Mouse (Mus musculus): ENCODE data around the gene Eif5a. TPM values are rescaled to one million over a fixed set of nuclear protein-coding genes. Genes with fewer than 3 reads are reported as not detected.

Gene Eif5a
- 3,518 and 5,018 TPM in 2 replicates for polyA plus RNA-seq (2012)

DNA sequence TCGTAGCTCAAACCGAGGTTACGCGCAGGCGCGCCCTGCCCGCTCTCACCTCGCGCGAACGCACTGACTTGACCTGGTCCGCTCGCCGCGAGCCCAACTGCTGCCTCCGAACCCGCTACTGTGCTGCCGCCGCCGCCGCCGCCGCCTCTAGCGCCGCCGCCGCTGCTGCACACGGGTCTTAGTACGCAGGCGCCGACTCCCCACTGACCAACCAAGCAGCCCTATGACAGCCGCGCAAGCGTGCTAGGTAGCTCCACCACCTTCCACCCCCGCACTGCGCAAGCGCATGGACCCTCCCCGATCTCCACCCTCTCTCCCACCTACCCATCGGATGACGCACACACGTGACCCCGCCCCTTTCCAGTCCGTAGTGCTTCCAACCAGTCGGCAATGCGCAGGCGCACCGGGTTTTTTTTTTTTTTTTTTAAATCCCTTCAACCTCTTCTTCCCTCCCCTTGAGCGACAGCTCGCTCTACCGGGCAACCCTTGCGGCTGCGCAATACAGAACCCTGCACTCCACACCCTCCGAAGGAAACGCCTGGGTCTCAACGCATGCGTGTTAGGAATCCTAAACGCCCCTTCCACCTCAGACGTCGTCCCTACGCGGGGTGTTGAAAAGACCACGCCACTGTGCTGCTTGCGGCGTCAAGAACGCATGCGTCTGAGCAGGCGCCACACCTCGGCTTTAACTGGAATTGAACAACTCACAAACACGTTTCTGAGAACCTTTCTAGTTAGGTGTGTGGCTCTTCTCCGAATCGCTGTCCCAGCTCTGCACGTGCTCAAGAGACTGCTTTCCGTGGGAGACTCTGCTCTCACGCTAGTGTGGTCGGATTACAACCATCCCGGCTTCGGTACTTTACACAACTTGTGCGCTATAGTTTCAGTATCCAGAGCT lies at the start of gene Eif5a:
TSS of gene Eif5a (minus strand) at position 845 of the 898 bp plus-strand sequence.
- TF ChIP-seq GATA1 (IDR thresholded peaks at IDR 0.05; ENCODE audit: low read length), result no peak

DNA sequence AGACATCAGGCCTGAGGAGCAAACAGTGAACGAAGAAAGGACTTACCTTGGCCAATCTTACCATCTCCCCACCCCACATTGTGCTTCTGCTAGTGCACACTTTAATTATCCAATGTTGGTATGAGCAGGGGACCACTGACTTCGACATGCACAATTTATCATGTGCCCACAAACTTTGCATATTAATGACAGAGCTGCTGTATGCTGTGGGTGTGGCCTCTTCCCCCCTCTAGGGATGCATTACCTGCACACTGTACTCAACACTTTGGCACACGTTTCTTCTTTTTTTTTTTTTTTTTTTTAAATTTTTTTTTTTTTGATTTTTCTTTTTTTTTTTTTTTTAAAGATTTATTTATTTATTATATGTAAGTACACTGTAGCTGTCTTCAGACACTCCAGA lies 49.0 kb upstream of the Eif5a start:
- TF ChIP-seq GATA1 (IDR thresholded peaks at IDR 0.05; ENCODE audit: low read length), result no peak

DNA sequence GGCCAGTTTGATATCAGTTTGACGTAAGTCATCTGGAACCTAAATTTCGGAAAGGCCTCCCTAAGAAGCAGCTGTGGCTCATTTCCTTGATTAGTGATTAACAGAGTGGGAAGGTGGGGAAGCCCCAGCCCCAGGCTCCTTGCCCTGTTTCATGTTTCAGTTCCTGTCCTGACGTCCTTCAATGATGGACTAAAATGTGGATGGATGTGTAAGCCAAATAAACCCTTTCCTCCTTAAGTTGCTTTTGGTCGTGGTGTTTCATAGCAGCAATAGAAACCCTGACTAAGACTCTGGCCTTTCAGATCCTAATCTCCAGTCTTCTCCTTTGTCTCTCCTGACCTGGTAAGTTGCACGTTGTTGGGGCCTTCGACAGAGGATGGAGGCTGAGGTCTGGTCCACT lies 48.5 kb upstream of the Eif5a start:
- no peak for TF ChIP-seq GATA1 (IDR thresholded peaks at IDR 0.05; ENCODE audit: low read length)

DNA sequence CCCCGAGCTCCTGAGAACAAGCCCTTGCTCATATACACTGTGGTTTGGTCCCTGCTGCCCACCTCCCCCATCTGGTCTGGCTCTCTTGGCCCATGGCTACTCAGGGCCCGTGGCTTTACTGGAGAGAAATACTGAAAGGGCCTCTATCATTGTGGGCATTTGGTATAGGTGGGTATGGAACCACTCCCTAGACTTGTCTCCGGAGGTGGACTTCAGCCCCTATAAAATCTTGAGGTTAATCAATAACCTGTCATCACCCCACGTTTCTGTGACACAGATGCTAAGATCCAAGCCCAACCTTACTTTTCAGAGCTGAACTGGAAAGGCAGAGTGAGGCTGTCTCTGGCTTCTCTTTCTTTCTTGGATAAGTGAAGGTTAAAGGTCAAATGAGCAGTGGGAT lies 47.0 kb upstream of the Eif5a start:
- no peak for TF ChIP-seq GATA1 (IDR thresholded peaks at IDR 0.05; ENCODE audit: low read length)

DNA sequence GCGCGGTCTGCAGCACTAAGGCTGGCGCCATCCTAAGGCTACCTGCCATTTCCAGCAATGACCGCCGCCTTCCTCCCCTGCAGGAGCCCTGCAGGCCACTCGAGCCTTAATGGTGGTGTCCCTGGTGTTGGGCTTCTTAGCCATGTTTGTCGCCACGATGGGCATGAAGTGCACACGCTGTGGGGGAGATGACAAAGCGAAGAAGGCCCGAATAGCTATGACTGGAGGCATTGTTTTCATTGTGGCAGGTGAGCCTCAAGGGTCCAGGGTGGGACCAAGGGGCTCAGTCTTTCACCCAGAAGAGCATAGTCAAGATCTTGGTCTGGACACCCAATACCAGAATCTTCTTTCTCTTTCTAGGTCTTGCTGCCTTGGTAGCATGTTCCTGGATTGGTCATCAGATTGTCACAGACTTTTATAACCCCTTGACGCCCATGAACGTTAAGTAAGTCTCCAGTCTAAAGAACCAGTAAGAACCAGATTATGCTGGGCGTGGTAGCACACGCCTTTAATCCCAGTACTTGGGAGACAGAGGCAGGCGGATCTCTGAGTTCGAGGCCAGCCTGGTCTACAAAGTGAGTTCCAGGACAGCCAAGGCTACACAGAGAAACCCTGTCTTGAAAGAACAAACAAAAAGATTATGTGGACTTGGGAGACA lies 45.2 kb upstream of the Eif5a start:
- no peak for TF ChIP-seq GATA1 (IDR thresholded peaks at IDR 0.05; ENCODE audit: low read length)

DNA sequence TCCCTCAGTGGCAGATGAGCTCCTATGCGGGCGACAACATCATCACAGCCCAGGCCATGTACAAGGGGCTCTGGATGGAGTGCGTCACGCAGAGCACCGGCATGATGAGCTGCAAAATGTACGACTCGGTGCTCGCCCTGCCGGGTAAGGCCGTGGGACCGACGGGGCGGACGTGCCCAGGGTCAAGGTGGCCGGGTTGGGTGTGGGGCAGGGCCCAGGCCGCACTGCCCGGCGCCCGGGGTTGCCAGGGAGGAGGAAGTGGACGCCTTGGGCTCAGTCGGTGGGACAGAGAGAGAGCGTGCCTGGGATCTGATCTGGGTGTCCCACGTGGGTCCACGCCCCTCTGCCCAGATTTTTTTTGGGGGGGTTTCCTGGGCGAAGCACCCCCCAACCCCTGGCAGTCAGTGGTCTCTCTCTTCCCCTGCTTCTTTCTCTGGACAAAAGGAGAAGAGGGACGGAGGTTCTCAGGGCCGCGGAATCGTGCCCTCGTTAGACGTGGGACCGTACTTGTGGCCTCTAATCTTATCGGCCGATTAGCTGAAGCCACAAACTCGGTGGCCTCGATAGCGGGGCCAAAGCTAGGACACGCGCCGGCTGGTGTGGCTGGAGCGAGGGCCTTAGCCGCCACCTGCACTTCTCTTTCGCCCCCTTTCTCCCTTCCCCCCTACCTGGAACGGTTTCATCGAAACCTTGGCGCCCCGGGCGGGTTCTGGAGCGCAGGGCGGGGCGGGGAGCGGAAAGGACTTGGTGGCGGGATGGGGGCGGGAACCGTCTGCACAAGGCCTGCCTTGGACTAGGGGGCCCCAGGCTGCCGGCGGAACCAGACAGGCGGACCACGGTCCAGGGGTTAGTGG lies 44.5 kb upstream of the Eif5a start:
- no peak for TF ChIP-seq GATA1 (IDR thresholded peaks at IDR 0.05; ENCODE audit: low read length)

DNA sequence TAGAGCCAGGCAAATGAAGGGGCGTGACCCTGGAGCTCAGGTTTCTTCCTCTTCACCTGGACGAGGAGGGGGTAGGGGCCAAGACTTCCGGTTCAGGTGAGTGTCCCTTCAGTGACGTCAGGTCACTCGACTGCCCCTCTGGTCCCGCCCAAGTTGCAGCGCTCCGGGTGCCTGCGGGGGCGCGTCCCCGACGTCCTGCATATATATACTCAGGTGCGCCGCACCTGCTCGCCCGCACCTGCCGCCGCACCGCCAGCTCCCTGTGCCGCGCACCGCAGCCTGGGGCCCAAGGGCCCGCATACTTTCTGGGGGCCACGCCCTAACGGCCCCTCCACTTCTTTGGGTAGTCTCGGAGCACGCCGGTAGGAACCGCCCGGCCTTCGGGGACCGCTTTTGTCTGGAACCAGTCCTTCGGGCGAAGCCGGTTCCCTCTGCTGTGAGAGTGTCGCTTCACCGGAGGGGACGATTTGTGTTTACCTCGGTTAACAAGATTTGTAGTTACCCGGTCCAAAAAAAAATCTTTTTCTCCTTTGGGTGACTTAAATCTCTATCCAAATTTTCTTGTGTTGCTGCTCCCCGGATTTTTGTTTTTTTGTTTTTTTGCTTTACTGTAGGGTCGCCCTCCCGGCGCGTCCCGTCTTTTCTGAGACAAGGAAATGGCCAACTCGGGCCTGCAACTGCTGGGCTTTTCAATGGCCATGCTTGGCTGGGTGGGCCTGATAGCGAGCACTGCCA lies 43.7 kb upstream of the Eif5a start:
- no peak for TF ChIP-seq GATA1 (IDR thresholded peaks at IDR 0.05; ENCODE audit: low read length)

DNA sequence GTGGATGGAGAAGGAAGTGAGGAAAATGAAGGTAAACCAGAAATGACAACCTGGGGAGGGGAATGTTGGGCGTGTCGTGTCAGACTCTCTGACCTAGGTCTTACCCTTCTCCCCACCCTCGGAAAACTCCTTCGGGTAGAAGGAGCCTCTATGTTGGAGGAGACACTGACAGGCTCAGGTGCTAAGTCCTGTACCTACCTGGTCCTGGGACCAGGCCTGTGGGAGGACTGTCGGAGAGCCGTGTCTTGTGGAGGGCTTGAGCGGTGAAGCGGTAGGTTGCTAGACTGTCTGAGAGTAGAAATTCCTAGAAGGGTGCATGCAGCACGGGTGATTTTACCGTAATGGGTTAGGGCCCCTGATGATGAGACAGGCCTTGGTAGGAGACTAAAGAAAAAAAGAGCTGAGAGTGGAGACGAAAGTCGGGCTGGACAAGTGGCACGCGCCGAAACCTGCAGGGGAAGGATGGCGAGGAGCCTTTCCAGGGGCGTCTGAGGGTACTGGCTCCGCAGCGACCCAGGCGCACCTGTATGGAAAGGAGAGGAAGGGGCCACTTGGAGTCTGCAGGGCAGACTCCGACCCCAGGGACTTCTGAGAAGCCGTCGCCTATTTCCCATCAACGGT lies 43.0 kb upstream of the Eif5a start, which contains the start of gene Cldn7:
TSS of gene Cldn7 (plus strand) at position 130 of the 621 bp plus-strand sequence.
- TF ChIP-seq GATA1 (IDR thresholded peaks at IDR 0.05; ENCODE audit: low read length), result no peak

DNA sequence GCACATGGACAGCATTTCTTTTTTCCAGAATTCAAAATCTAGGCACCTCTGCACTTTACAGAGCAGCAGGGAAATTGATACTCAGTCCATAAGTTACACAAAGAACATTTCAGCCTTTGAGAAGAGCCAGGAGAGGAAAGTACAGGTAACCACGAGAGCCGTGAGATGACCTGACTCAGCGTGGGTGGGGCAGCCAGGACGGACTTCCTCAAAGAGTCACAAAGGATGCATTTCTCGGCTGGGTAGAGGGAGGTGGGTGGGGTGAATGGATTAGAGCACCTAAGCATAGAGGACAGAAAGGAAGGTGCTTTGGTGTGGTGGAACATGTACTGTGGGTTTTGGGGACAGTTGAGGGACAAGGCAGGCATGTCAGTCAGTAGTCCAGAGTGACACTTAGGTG lies 40.1 kb upstream of the Eif5a start:
- no peak for TF ChIP-seq GATA1 (IDR thresholded peaks at IDR 0.05; ENCODE audit: low read length)

DNA sequence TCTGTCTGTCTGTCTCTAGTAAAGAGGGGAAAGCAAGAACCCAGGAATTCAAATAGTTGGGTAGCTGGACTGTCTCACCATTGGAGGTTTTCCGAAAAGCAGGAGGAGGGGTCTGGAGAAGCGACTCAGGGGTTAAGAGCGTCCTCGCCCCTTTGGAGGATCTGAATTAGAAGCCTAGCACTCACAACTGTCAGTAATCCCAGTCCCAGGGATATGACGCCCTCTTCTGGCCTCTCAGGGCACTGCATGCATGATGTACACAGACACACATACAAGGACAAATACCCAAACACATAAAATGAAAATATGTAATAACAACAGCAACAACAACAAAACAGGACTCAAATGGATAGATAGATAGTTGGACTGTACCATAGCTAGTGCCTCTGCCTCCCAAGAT lies 38.9 kb upstream of the Eif5a start:
- TF ChIP-seq GATA1 (IDR thresholded peaks at IDR 0.05; ENCODE audit: low read length), result no peak

DNA sequence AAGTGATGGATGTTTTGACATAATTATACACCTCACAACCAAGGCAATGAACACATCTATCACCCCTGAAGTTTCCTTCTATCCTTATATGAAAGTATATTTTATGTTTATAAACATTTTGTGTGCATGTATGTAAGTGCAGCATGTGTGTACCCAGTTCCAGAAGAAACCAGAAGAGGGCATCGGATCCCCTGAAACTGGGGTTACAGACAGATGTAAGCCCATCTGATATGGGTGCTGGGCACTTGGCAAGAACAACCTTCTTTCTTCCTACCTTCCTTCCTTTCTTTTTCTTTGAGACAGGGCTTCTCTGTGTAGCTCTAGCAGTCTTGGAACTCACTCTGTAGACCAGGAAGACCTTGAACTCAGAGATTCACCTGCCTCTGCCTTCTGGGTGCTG lies 34.5 kb upstream of the Eif5a start:
- TF ChIP-seq GATA1 (IDR thresholded peaks at IDR 0.05; ENCODE audit: low read length), result no peak

DNA sequence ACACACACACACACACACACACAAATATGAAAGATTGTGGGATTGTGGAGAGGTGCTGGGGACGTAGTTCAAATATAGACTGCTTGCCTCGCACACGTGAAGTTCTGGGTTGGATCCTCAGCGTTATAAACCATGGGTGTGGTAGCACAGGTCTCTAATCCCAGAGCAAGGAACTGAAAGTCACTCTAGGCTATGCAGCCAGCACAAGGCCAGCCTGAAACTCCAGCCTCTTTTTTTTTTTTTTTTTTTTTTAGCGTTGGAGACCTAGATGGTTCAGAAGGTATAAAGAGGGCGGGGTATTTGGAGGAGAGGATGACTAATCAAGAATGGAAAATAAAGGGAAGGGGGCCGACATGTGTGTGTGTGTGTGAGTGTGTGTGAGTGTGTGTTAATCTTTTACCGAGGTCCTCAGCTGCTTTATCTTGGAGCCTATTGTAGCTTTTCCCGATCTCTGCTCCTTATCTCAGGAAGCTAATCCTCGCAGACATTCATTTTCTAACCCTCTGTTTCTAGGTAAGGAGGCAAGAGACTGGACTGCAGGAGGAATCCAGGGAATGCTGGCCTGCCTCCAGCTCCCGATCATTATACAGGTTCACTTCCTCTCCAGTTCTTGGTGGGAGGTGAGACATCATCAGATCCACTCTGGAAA lies 31.6 kb upstream of the Eif5a start:
- TF ChIP-seq GATA1 (IDR thresholded peaks at IDR 0.05; ENCODE audit: low read length), result no peak

DNA sequence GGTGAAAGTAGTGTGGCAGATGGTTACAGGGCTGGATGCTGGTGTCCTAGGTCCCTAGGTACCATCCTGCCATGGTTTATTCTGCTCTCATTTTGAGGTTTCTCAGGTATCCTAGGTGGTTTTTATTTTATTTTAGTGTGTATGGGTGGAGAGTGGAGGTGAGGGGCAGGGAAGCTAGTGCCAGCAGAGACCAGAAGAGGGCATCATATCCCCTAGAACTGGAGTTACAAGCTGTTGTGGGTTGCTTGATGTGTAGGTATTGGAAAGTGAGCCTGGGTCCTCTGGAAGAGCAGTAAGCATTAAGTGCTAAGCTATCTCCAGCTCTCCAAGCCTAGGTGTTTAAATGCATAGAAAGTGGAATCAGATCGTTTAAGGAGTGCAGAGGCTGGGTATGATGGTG lies 30.5 kb upstream of the Eif5a start:
- no peak for TF ChIP-seq GATA1 (IDR thresholded peaks at IDR 0.05; ENCODE audit: low read length)

DNA sequence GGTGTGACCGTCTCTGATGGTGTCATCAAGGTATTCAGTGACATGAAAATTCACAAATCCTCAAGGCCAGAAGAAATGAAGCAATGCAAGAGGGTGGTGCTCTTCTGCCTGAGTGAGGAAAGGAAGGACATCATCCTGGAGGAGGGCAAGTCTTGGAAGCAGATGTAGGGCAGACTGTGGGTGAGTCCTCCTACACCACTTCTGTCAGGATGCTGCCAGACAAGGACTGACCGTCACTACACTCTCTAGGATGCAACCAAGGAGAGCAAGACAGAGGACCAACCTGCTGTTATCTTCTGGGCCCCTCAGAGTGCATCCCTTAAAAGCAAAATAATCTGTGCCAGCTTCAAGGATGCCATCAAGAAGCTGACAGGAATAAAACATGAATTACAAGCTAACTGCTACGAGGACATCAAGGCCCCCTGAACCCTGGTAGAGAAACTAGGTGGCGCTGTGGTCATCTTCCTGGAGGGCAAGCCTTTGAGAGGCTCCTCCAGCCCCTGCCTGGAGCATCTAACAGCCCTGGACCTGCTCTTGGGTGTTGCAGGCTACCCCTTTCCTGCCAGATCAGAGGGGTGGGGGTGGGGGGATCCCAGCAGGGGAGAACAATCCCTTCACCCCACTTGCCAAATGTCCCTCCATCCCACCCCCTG lies 29.2 kb upstream of the Eif5a start:
- TF ChIP-seq GATA1 (IDR thresholded peaks at IDR 0.05; ENCODE audit: low read length), result no peak
